Mouse (Mus musculus) cerebellum, adult 11-12 months (tissue): ENCODE measurements around the gene Gm5662.
"Not testable (repeated sequence)": the region's sequence is repeated elsewhere in the genome, so short reads cannot be mapped to it uniquely, and the experiment has no call there.

Source experiments
- DNase-seq: peaks from one replicate; pipeline ENCODE4 v3.0.0; 2022

The Gm5662 gene

GRCm38 (mm10) chr12:88274400-88274799, at the start of gene Gm5662:
TSS of gene Gm5662 (minus strand) at chr12:88274500.
- not testable (repeated sequence) for DNase-seq

GRCm38 (mm10) chr12:88323926-88324325, 49.6 kb upstream of the Gm5662 start, which contains the start of gene Gm5039:
TSS of gene Gm5039 (minus strand) at chr12:88324026.
- not testable (repeated sequence) for DNase-seq

DNA sequence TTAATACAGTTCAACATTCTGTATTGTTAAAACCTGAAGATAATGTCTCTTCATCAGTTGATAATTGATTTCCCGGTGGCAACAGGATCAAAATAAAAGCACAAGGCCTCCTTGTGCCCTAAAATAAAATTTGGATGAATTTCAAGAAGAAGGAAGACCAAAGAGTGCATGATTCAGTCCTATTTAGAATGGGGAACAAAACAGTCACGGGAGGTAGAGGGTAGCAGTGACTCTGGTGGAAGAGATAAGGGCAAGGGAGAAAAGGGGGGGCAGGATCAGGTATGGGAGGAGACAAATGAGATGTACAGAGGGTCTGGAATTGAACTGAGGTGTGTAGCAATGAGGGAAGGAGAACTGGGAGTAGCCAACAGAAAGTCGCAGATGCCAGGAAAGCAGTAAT, 40.3 kb upstream of the Gm5662 start:
- DNase-seq = no peak

GRCm38 (mm10) chr12:88297171-88297570, 22.9 kb upstream of the Gm5662 start:
- DNase-seq = not testable (repeated sequence)

DNA sequence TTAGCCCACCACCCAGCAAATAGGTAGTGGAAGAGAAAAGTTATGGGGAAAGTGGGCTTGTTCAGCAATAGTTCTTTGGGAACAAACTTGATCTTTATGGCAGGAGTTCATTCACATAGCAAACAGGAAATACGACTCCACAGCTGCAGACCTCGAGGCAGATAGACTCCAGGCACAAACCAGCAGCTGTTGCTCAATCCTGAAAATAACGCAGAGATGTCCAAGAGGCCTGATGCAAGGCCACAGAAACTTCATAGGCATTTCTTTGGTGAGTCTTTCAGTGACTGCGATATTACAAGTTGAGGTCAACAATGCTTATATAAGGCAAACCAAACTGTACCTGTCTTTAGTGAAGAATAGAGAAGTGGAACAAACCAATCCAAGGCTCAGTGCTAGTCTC, 18.8 kb upstream of the Gm5662 start:
- not testable (repeated sequence) for DNase-seq

DNA sequence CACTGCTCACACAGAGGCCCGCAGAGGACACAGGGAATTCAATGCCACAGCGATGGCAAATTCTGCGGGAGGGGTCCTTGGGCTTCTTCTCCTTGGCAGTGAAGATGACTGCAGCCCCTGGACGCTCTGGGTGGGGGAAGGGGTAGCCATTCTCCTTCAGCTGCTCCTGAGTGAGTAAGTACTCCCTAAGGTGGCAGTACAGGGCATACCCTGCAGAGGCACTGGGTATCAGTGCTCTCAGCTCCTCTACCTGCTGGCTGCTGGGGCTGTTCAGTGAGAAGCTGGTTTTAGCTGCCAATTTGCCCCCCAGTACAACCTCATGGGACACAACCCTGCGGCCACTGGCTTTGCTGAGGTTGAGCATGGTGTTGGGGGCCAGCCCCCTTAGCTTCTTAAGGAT, 10.9 kb upstream of the Gm5662 start:
- not testable (repeated sequence) for DNase-seq

DNA sequence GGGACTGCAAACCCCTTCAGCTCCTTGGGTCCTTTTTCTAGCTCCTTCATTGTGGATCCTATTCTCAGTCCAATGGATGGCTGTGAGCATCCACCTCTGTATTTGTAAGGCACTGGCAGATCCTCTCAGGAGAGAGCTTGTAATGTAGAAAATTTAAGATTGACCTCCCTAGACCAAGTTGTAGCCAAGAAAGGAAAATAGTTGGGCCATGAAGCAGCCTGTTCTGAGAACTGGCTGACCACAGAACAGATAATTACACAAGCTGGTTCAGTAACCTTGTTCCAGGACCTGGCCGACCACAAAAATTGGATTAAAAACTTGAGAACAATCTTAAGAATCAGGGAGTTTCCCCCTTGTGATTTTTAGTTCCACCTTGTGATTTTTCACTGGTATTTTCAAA, 17.1 kb downstream of the Gm5662 start:
- no peak for DNase-seq

- not testable (repeated sequence) for DNase-seq
These were observed 18.4 kb downstream of the Gm5662 start for GRCm38 (mm10) chr12:88255917-88256316.

DNA sequence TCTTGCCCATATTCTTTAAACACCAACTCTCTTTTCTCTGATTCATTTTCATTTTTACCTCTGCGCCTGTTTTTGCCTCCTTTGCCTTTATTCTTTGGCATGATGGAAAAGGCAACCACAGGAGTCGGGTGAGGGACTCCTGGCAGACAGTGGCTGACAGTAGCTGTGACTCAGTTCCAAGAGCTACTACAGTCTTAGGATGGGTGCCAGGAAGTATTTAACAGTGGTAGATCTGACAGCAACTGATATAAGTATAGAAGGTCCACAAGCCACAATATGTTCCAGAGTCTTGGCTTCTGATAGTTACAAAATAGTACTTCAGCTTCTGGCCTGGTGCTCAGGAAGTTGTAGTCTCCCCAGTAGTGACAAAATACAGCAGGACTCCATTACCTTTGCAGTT, 24.3 kb downstream of the Gm5662 start, which contains the start of gene Gm8332:
TSS of gene Gm8332 (minus strand) at position 101 of the 400 bp plus-strand sequence.
- not testable (repeated sequence) for DNase-seq

DNA sequence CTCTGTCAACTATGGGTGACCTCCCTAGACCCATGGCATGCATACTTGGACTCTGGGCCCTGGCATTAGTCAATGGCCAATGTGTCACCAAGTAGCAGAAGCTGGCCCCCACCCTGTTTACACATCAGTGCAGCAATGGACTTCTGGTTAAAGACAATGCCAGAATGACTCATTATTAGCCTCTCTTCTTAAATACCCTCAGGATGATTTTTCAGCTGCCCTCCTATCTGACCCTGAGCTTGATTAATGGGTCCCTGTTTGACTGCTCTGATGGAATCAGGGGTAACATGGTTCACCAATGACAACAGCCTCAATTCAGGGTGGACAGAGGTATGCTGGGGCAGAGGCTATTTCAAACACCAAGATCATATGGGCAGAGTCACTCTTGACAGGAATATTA, 28.5 kb downstream of the Gm5662 start:
- DNase-seq = not testable (repeated sequence)

DNA sequence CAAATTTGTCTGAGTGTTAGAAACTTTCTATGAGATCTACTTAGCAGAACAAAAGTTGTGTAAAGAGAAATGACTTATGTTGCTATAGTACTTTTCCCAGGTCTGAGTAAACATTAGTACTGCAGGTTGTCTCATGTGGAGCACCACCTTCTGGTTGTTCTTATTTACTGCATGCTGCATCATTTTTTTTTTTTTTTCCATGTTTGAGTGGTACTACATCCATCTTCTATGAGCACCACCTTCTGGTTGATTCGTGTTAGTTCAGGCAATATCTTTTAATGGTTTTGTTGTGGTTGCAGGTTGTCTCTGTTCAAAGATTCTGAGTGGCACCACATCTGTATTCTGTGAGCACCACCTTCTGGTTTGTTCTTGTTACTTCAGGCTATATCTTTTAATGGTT, 31.4 kb downstream of the Gm5662 start:
- DNase-seq = not testable (repeated sequence)
